Mouse (Mus musculus): Measurements from ENCODE around the gene Prph.
"Not testable (repeated sequence)": the region's sequence is repeated elsewhere in the genome, so short reads cannot be mapped to it uniquely, and the experiment has no call there.

The Prph gene

GRCm38 (mm10) chr15:99076011-99076410, 21.0 kb downstream of the Prph start:
- DNase-seq: not testable (repeated sequence)

GRCm38 (mm10) chr15:99078181-99078910, 23.4 kb downstream of the Prph start:
- no peak for DNase-seq

GRCm38 (mm10) chr15:99079804-99080203, 24.8 kb downstream of the Prph start:
- no peak for DNase-seq

GRCm38 (mm10) chr15:99082322-99082721, 27.3 kb downstream of the Prph start:
- no peak for DNase-seq

GRCm38 (mm10) chr15:99082840-99083239, 27.9 kb downstream of the Prph start:
- no peak for DNase-seq

- peak; percentile 54 to 66 for DNase-seq
These were observed 28.3 kb downstream of the Prph start for GRCm38 (mm10) chr15:99083258-99083657.

GRCm38 (mm10) chr15:99083867-99084557, 29.0 kb downstream of the Prph start:
- no peak for DNase-seq

- DNase-seq: no peak
These were observed 29.6 kb downstream of the Prph start for GRCm38 (mm10) chr15:99084618-99085017.

- no peak for DNase-seq
These were observed 31.0 kb downstream of the Prph start for GRCm38 (mm10) chr15:99085997-99086396.

- DNase-seq: peak in 1 of 2 experiments; percentile 55
These were observed 32.5 kb downstream of the Prph start, which contains the start of gene C1ql4 for GRCm38 (mm10) chr15:99087253-99088075. Gene C1ql4, minus strand, starts transcription at chr15:99087817.

GRCm38 (mm10) chr15:99088292-99088691, 33.3 kb downstream of the Prph start:
- DNase-seq: peak; percentile 85 to 90

GRCm38 (mm10) chr15:99089069-99089468, 34.1 kb downstream of the Prph start:
- no peak for DNase-seq

- no peak for DNase-seq
These were observed 37.9 kb downstream of the Prph start, which contains the start of gene Dnajc22 for GRCm38 (mm10) chr15:99092870-99093269. Gene Dnajc22, plus strand, starts transcription at chr15:99093170.

GRCm38 (mm10) chr15:99093291-99094258, 38.6 kb downstream of the Prph start:
- DNase-seq: peak; percentile 56 to 60

GRCm38 (mm10) chr15:99094631-99095270, 39.8 kb downstream of the Prph start:
- DNase-seq: no peak

- DNase-seq: no peak
These were observed 40.4 kb downstream of the Prph start for GRCm38 (mm10) chr15:99095356-99095755.

- no peak for DNase-seq
These were observed 41.3 kb downstream of the Prph start for GRCm38 (mm10) chr15:99096061-99096793.

- peak; percentile 39 to 50 for DNase-seq
These were observed 42.0 kb downstream of the Prph start for GRCm38 (mm10) chr15:99096831-99097500.

GRCm38 (mm10) chr15:99097840-99098492, 43.0 kb downstream of the Prph start:
- peak; percentile 60 to 73 for DNase-seq

GRCm38 (mm10) chr15:99098493-99098861, 43.5 kb downstream of the Prph start:
- DNase-seq: no peak

Data from lung, postnatal 4 days (tissue).